Mouse (Mus musculus): ENCODE results near the gene Gjc2. TPM values are rescaled to one million over a fixed set of nuclear protein-coding genes. Genes with fewer than 3 reads are reported as not detected.
A peak's percentile ranks its signal among the peaks of the same experiment; 100 is the strongest.

Gene Gjc2
- total and polyA plus RNA-seq, 3 experiments, result 0.45 to 0.72 (median 0.57) TPM

- 77% methylated on average over 3 of the region's 3 CpGs for WGBS
- Histone ChIP-seq H3K4me1 (ENCODE audit: control insufficient read depth, insufficient read depth, low read length) (no peaks in the 10 kb centered on the region), H3K79me2 (replicated peaks; ENCODE audit: control insufficient read depth, insufficient read depth, low read length) (no peaks in the 10 kb centered on the region)
Measured at GRCm38 (mm10) chr11:59149302-59149701, 33.7 kb downstream of the Gjc2 start.

GRCm38 (mm10) chr11:59142962-59143361 is 40.1 kb downstream of the Gjc2 start:
- intact Hi-C loops (cut with DNase I), result no loop called here
- Histone ChIP-seq H3K27me3 (ENCODE audit: control insufficient read depth, insufficient read depth, low read length) (no peaks in the 10 kb centered on the region), H3K79me2 (replicated peaks; ENCODE audit: control insufficient read depth, insufficient read depth, low read length) (no peaks in the 10 kb centered on the region; the same call in 1 of the 2 replicates), H3K36me3 (ENCODE audit: control insufficient read depth, insufficient read depth, low read length) (no peaks in the 10 kb centered on the region), H3K9ac (ENCODE audit: low read depth, low read length) (no peak overlapping the region), H3K27ac (no peak overlapping the region), H3K4me1 (ENCODE audit: control insufficient read depth, insufficient read depth, low read length) (peaks cover 2% of the 10 kb centered on the region; the same call in 1 of the 2 replicates), H3K4me3 (no peak overlapping the region)
- no peak for TF ChIP-seq POLR2A (IDR thresholded peaks at IDR 0.05; ENCODE audit: insufficient read depth, low read depth, low read length)
- no peak for TF ChIP-seq CTCF (IDR thresholded peaks at IDR 0.05)
- no peak for TF ChIP-seq EP300 (IDR thresholded peaks at IDR 0.05; ENCODE audit: insufficient read depth, low read depth, low read length)
- no peak for DNase-seq
- WGBS, result 81% methylated on average over 5 of the region's 5 CpGs

More at GRCm38 (mm10) chr11:59149302-59149701, 33.7 kb downstream of the Gjc2 start:
- Histone ChIP-seq H3K27ac (no peak overlapping the region), H3K4me3 (no peak overlapping the region), H3K9ac (ENCODE audit: low read depth, low read length) (no peak overlapping the region), H3K27me3 (ENCODE audit: control insufficient read depth, insufficient read depth, low read length) (no peaks in the 10 kb centered on the region), H3K36me3 (ENCODE audit: control insufficient read depth, insufficient read depth, low read length) (no peaks in the 10 kb centered on the region)
- intact Hi-C loops (cut with DNase I), result no loop called here
- TF ChIP-seq POLR2A (IDR thresholded peaks at IDR 0.05; ENCODE audit: insufficient read depth, low read depth, low read length) (no peak), CTCF (IDR thresholded peaks at IDR 0.05) (no peak), EP300 (IDR thresholded peaks at IDR 0.05; ENCODE audit: insufficient read depth, low read depth, low read length) (no peak)
- no peak for DNase-seq

GRCm38 (mm10) chr11:59141772-59142370 is 41.1 kb downstream of the Gjc2 start:
- H3K4me1 ChIP-seq (ENCODE audit: control insufficient read depth, insufficient read depth, low read length), result peaks cover 2% of the 10 kb centered on the region; the same call in 1 of the 2 replicates
- DNase-seq, result no peak
- H3K79me2 ChIP-seq (replicated peaks; ENCODE audit: control insufficient read depth, insufficient read depth, low read length), result no peaks in the 10 kb centered on the region; the same call in 1 of the 2 replicates
- H3K9ac ChIP-seq (ENCODE audit: low read depth, low read length), result 0 out of 2 replicates have a peak overlapping the region, but pooled peaks have one; percentile 2
- H3K27me3 ChIP-seq (ENCODE audit: control insufficient read depth, insufficient read depth, low read length), result no peaks in the 10 kb centered on the region
- intact Hi-C loops (cut with DNase I), result no loop called here
- no peak overlapping the region; the same call in 1 of the 2 replicates for H3K27ac ChIP-seq
- TF ChIP-seq EP300 (IDR thresholded peaks at IDR 0.05; ENCODE audit: insufficient read depth, low read depth, low read length) (no peak), POLR2A (IDR thresholded peaks at IDR 0.05; ENCODE audit: insufficient read depth, low read depth, low read length) (peak; percentile 31; the same call in 1 of the 2 replicates)
- WGBS, result 11% methylated on average over 14 of the region's 14 CpGs
- no peaks in the 10 kb centered on the region for H3K36me3 ChIP-seq (ENCODE audit: control insufficient read depth, insufficient read depth, low read length)
- H3K4me3 ChIP-seq, result no peak overlapping the region

GRCm38 (mm10) chr11:59138537-59139486 is 44.2 kb downstream of the Gjc2 start:
- Histone ChIP-seq H3K4me3 (peak overlapping the region; percentile 58), H3K4me1 (ENCODE audit: control insufficient read depth, insufficient read depth, low read length) (peaks cover 2% of the 10 kb centered on the region; the same call in 1 of the 2 replicates), H3K9ac (ENCODE audit: low read depth, low read length) (peak overlapping the region; percentile 86), H3K36me3 (ENCODE audit: control insufficient read depth, insufficient read depth, low read length) (no peaks in the 10 kb centered on the region), H3K27me3 (ENCODE audit: control insufficient read depth, insufficient read depth, low read length) (peaks cover 9% of the 10 kb centered on the region; the same call in 1 of the 2 replicates), H3K27ac (peak overlapping the region; percentile 97), H3K79me2 (replicated peaks; ENCODE audit: control insufficient read depth, insufficient read depth, low read length) (no peaks in the 10 kb centered on the region; the same call in 1 of the 2 replicates)
- intact Hi-C loops (cut with DNase I), result no loop called here
- 45% methylated on average over 19 of the region's 19 CpGs for WGBS
- TF ChIP-seq EP300 (IDR thresholded peaks at IDR 0.05; ENCODE audit: insufficient read depth, low read depth, low read length) (no peak), POLR2A (IDR thresholded peaks at IDR 0.05; ENCODE audit: insufficient read depth, low read depth, low read length) (peak; percentile 94)
- peak; percentile 56 to 60 for DNase-seq

GRCm38 (mm10) chr11:59136994-59137706 is 45.9 kb downstream of the Gjc2 start:
- peak in 1 of 2 experiments; percentile 36 for DNase-seq
- 54% methylated on average over 12 of the region's 12 CpGs for WGBS
- TF ChIP-seq EP300 (IDR thresholded peaks at IDR 0.05; ENCODE audit: insufficient read depth, low read depth, low read length) (no peak), POLR2A (IDR thresholded peaks at IDR 0.05; ENCODE audit: insufficient read depth, low read depth, low read length) (no peak; the same call in 1 of the 2 replicates), CTCF (IDR thresholded peaks at IDR 0.05) (no peak)
- Histone ChIP-seq H3K27ac (peak overlapping the region; percentile 97), H3K27me3 (ENCODE audit: control insufficient read depth, insufficient read depth, low read length) (peaks cover 9% of the 10 kb centered on the region; the same call in 1 of the 2 replicates), H3K36me3 (ENCODE audit: control insufficient read depth, insufficient read depth, low read length) (0 out of 2 replicates have a peak, but pooled peaks cover 3% of the 10 kb centered on the region), H3K4me1 (ENCODE audit: control insufficient read depth, insufficient read depth, low read length) (peaks cover 2% of the 10 kb centered on the region; the same call in 1 of the 2 replicates), H3K79me2 (replicated peaks; ENCODE audit: control insufficient read depth, insufficient read depth, low read length) (no peaks in the 10 kb centered on the region; the same call in none of the 2 replicates), H3K4me3 (peak overlapping the region; percentile 58), H3K9ac (ENCODE audit: low read depth, low read length) (peak overlapping the region; percentile 22)
- intact Hi-C loops (cut with DNase I), result no loop called here

All from heart, adult 2 months (tissue).